Mouse (Mus musculus): Measurements from ENCODE around the gene Homer2.

DNA sequence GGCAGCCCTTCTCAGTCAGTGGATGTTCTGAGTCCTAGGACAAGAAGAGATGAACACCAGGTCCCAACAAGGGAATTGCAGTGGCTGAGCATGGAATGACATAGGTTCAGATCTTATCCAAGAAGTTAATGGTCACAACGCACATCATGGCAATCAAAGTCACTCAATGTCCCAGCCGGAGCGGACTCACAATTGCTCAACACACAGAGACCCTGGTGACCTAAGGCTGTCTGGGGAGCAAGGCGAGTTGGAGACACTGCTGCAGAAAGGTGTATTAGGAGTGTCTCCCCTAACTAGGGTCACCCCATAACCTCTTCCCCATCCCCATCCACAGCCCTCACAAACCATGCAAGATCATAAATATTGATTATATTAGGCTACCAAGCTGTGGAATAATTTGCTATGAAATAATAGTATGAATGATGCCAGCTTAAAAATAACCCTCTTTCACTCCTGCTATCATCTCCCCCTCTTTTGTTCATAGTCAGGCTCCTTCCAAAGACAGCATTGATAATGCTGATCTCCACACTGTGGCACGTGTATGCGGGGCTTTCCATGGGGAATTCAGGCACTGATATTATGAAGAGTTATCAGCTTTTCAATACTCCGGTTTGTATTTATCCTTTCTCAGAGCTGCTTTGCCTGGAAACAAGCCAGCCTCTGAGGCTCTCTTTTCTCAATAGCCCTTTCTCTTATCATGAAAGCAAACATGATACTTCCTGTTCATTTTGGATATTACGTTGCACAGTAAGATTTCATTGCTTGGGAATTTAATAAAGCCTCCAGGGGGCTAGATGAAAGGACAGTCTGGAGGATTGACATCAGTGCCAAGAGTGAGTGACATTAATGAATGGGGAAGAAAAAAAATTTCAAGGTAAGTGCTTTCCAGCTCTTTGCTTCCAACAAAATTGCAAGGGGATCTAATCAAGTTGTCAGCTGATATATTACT is 147.0 kb downstream of the Homer2 start:
- TF ChIP-seq POLR2A (IDR thresholded peaks at IDR 0.05; ENCODE audit: low read depth, low read length) (no peak), CTCF (conservative IDR thresholded peaks at IDR 0.05; ENCODE audit: insufficient read depth, insufficient read length, low read depth, low read length) (no peak)

Measured in kidney, adult 2 months (tissue).